Mouse (Mus musculus): ENCODE measurements around the gene Prdm12. TPM values are rescaled to one million over a fixed set of nuclear protein-coding genes. Genes with fewer than 3 reads are reported as not detected.

Gene Prdm12
- 2.2 and 4.0 TPM in 2 replicates for polyA plus RNA-seq (2015; fragmentation: Nextera tagmentation; extraction: Ambion mirVana)

DNA sequence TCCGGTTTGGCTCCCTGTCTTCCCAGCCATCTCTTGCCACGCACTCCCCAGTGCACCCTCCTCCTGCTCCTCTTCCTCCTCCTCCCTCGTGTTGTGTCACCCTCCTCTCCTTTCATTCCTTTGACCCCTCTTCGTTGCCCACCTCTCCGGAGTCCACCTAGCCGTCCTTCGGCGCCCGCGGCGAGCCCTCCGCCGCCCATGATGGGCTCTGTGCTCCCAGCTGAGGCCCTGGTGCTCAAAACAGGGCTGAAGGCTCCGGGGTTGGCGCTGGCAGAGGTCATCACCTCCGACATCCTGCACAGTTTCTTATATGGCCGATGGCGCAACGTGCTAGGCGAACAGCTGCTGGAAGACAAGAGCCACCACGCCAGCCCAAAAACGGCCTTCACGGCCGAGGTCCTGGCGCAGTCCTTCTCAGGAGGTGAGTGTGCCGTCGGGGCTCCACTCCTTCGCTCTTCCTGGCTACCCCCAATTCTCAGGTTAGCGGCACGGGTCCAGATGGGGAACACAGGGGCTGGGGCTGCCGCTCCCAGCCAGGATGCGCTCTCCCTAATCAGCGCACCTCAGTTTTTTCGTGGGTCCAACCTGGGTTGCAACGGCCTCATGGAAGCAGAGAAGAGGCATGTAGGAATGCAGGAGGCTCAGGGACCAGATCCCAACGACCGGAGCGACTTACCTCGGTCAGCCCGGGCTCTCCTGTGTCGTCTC lies at the start of gene Prdm12:
Gene Prdm12 (plus strand): TSS at position 137 of the 708 bp plus-strand sequence.
- Histone ChIP-seq H3K27me3 (peaks cover 100% of the 10 kb centered on the region), H3K4me1 (replicated peaks) (peaks cover 64% of the 10 kb centered on the region)
- no peak for ATAC-seq (ENCODE audit: low FRiP score)

DNA sequence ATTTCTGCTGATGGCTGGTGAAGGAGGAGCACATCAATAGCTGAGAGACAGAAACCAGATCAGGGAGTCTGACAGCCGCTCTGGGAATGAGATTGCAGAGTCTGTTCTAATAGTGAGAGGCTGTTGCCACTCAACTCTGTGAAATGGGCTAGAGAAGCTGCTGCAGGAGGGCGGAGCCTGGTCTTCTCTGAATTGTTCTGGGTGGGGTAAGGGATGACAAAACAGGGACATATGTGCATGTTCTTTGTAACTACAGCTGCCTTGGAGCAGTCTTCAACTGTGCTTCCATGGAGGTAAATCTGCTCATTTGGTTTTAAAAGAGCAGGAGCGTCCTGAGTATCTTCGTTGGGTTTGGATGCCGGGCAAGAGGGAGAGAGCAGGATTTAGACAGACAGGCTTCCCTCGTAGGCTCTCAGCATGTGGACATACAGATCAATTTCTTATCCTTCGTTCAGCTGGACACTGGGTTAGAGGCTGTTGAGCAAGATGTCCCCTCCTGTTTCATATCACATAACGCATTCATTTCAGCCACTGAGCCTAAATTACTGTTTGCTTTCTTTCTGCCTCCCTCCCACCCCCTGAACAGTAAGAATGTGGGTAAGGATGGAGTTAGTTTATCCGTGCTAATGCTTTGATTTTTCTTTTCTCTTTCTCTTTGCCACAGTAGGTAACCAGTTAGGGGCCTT lies 47.9 kb upstream of the Prdm12 start:
- no peaks in the 10 kb centered on the region for H3K9me3 ChIP-seq
- WGBS: 88% methylated on average over 9 of the region's 9 CpGs
- peak overlapping the region; percentile 30; the same call in 1 of the 2 replicates for H3K27ac ChIP-seq
- no peaks in the 10 kb centered on the region for H3K27me3 ChIP-seq
- H3K36me3 ChIP-seq: peaks cover 49% of the 10 kb centered on the region
- H3K4me3 ChIP-seq: no peak overlapping the region
- no peak for ATAC-seq (ENCODE audit: low FRiP score)
- H3K4me2 ChIP-seq: no peak overlapping the region
- H3K4me1 ChIP-seq (replicated peaks): 0 out of 2 replicates have a peak, but pooled peaks cover 3% of the 10 kb centered on the region
- H3K9ac ChIP-seq: peak overlapping the region; percentile 5; the same call in 1 of the 2 replicates

More for the DNA sequence above, at the start of gene Prdm12:
- no peaks in the 10 kb centered on the region for H3K36me3 ChIP-seq
- under 1% methylated on average over 41 of the region's 41 CpGs for WGBS
- H3K9ac ChIP-seq: peak within 1 kb of the TSS; percentile 46
- peak within 1 kb of the TSS; percentile 29; the same call in 1 of the 2 replicates for H3K4me2 ChIP-seq
- peak within 1 kb of the TSS; percentile 58 for H3K27ac ChIP-seq
- H3K4me3 ChIP-seq: peak within 1 kb of the TSS; percentile 30
- no peaks in the 10 kb centered on the region for H3K9me3 ChIP-seq

- H3K9me3 ChIP-seq: no peaks in the 10 kb centered on the region
- H3K4me2 ChIP-seq: no peak overlapping the region
- peaks cover 84% of the 10 kb centered on the region for H3K27me3 ChIP-seq
- no peak for ATAC-seq (ENCODE audit: low FRiP score)
- no peak overlapping the region for H3K9ac ChIP-seq
- WGBS: 82% methylated on average over 1 of the region's 1 CpGs
- H3K27ac ChIP-seq: no peak overlapping the region
- peaks cover 90% of the 10 kb centered on the region for H3K36me3 ChIP-seq
- H3K4me3 ChIP-seq: no peak overlapping the region
- H3K4me1 ChIP-seq (replicated peaks): peaks cover 33% of the 10 kb centered on the region
These were observed 32.3 kb upstream of the Prdm12 start for GRCm38 (mm10) chr2:31607555-31607954.

GRCm38 (mm10) chr2:31609859-31610261 lies 30.0 kb upstream of the Prdm12 start:
- Histone ChIP-seq H3K27ac (no peak overlapping the region), H3K4me1 (replicated peaks) (peaks cover 33% of the 10 kb centered on the region), H3K9me3 (no peaks in the 10 kb centered on the region), H3K4me3 (no peak overlapping the region), H3K27me3 (peaks cover 87% of the 10 kb centered on the region), H3K9ac (no peak overlapping the region), H3K36me3 (peaks cover 93% of the 10 kb centered on the region), H3K4me2 (no peak overlapping the region)
- WGBS: 23% methylated on average over 7 of the region's 7 CpGs
- peak; percentile 79 for ATAC-seq (ENCODE audit: low FRiP score)

DNA sequence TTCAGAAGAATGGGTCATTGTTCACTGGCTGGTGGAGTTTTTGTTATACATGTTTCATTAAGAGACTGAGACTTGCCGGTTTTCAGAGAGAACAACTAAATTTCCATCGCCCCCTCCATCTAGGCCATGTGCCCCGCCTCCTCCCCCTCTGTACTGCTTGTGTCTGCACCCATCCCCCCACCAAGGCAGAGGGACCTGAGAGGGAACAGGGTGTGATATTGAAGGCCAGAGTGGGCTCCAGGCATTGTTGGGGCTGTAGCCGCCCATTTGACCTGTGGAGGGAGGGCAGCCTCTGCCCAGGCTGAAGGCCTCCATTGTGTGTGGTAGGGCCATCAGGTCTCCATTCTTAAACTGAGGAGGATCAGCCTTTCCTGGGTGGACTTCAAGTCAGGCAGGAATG lies 28.9 kb upstream of the Prdm12 start:
- peaks cover 33% of the 10 kb centered on the region for H3K4me1 ChIP-seq (replicated peaks)
- H3K36me3 ChIP-seq: peaks cover 93% of the 10 kb centered on the region
- no peak for ATAC-seq (ENCODE audit: low FRiP score)
- H3K4me3 ChIP-seq: no peak overlapping the region
- H3K9ac ChIP-seq: no peak overlapping the region
- H3K27me3 ChIP-seq: peaks cover 87% of the 10 kb centered on the region
- H3K9me3 ChIP-seq: no peaks in the 10 kb centered on the region
- 26% methylated on average over 4 of the region's 4 CpGs for WGBS
- H3K27ac ChIP-seq: no peak overlapping the region
- H3K4me2 ChIP-seq: no peak overlapping the region

GRCm38 (mm10) chr2:31611400-31611799 lies 28.4 kb upstream of the Prdm12 start:
- Histone ChIP-seq H3K36me3 (peaks cover 90% of the 10 kb centered on the region), H3K27me3 (peaks cover 84% of the 10 kb centered on the region)
- WGBS: 80% methylated on average over 8 of the region's 8 CpGs

DNA sequence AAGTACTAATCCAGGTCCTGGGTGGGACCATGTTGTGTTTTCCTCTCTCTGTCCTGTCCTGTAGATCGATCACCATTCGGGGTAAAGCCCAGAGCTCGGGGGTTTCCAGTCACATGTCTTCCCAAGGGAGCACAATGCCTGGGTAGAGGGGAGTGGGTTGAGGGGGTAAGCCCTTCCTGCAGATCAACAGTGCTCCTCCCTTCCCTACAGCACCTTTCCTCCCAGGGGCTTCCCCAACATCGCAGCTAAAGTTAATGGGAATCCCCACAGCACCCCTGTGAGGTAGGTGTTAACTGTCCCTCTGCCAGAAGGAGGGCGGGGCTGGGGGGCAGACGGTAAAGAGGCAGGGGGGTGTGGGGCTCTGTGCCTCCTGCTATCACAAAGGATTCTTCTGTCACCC lies 27.2 kb upstream of the Prdm12 start:
- ATAC-seq (ENCODE audit: low FRiP score): no peak
- peaks cover 82% of the 10 kb centered on the region for H3K36me3 ChIP-seq
- H3K27ac ChIP-seq: no peak overlapping the region
- H3K4me2 ChIP-seq: no peak overlapping the region
- no peak overlapping the region for H3K4me3 ChIP-seq
- WGBS: 76% methylated on average over 6 of the region's 6 CpGs
- no peaks in the 10 kb centered on the region for H3K9me3 ChIP-seq
- H3K9ac ChIP-seq: no peak overlapping the region
- peaks cover 73% of the 10 kb centered on the region for H3K27me3 ChIP-seq
- peaks cover 33% of the 10 kb centered on the region for H3K4me1 ChIP-seq (replicated peaks)

More at GRCm38 (mm10) chr2:31611400-31611799, 28.4 kb upstream of the Prdm12 start:
- Histone ChIP-seq H3K4me2 (no peak overlapping the region), H3K27ac (no peak overlapping the region), H3K9ac (no peak overlapping the region), H3K4me3 (no peak overlapping the region), H3K9me3 (no peaks in the 10 kb centered on the region), H3K4me1 (replicated peaks) (peaks cover 33% of the 10 kb centered on the region)
- ATAC-seq (ENCODE audit: low FRiP score): no peak

DNA sequence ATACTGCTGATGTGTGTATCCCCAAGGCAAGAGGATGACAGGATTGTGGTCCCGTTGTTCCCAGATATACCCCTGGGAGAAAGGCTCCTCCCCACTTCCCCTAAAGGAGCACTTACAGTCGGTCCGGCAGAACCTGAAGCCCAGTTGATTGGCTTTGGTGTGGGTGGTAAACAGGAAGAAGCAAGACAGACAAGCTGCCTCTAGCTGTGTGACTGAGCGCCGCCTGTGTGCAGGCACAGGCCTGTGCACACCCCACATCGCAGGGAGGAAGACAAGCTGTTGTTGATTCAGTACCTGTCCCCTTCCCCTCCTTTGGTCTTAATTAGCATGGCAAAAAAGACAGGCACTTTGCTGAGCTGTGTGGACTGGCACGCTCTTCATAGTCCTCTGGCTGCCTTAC lies 26.1 kb upstream of the Prdm12 start:
- no peak overlapping the region for H3K4me2 ChIP-seq
- H3K9me3 ChIP-seq: no peaks in the 10 kb centered on the region
- H3K4me3 ChIP-seq: no peak overlapping the region
- H3K4me1 ChIP-seq (replicated peaks): peaks cover 39% of the 10 kb centered on the region
- H3K27me3 ChIP-seq: peaks cover 65% of the 10 kb centered on the region
- H3K36me3 ChIP-seq: peaks cover 77% of the 10 kb centered on the region
- 86% methylated on average over 7 of the region's 7 CpGs for WGBS
- ATAC-seq (ENCODE audit: low FRiP score): no peak
- no peak overlapping the region for H3K27ac ChIP-seq
- H3K9ac ChIP-seq: no peak overlapping the region

- no peak overlapping the region for H3K9ac ChIP-seq
- H3K4me2 ChIP-seq: no peak overlapping the region
- peaks cover 18% of the 10 kb centered on the region for H3K4me1 ChIP-seq (replicated peaks)
- WGBS: 59% methylated on average over 14 of the region's 14 CpGs
- ATAC-seq (ENCODE audit: low FRiP score): peak; percentile 79
- peaks cover 66% of the 10 kb centered on the region for H3K27me3 ChIP-seq
- peaks cover 34% of the 10 kb centered on the region for H3K36me3 ChIP-seq
- H3K27ac ChIP-seq: peak overlapping the region; percentile 25
- H3K9me3 ChIP-seq: no peaks in the 10 kb centered on the region
- H3K4me3 ChIP-seq: no peak overlapping the region
These were observed 21.2 kb upstream of the Prdm12 start for GRCm38 (mm10) chr2:31618484-31619161.

DNA sequence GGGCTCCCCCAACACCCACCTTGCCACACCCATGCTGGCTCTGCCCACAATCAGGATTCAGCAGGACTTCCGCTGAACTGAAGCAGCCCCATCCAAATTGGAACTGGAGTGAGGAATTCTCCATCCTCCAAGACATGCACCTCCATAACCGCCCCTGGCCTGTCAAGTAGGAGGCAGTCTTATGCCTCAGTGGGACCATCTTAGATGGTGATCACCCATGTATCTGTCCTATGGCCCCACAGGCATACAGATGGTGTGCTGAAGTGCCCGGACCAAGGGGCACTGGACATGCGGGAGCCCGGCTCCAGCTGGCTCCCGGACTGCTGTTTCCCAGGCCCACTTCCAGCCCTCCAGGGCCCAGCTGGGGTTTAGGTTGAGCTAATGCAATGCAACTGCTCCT lies 20.6 kb upstream of the Prdm12 start:
- Histone ChIP-seq H3K9me3 (no peaks in the 10 kb centered on the region), H3K4me2 (no peak overlapping the region), H3K4me3 (no peak overlapping the region), H3K36me3 (peaks cover 28% of the 10 kb centered on the region), H3K4me1 (replicated peaks) (peaks cover 18% of the 10 kb centered on the region), H3K27me3 (peaks cover 66% of the 10 kb centered on the region), H3K9ac (no peak overlapping the region), H3K27ac (0 out of 2 replicates have a peak overlapping the region, but pooled peaks have one; percentile 20)
- WGBS: 69% methylated on average over 6 of the region's 6 CpGs
- ATAC-seq (ENCODE audit: low FRiP score): no peak

GRCm38 (mm10) chr2:31633531-31633930 lies 6.3 kb upstream of the Prdm12 start:
- no peaks in the 10 kb centered on the region for H3K9me3 ChIP-seq
- no peaks in the 10 kb centered on the region for H3K36me3 ChIP-seq
- ATAC-seq (ENCODE audit: low FRiP score): no peak
- peaks cover 32% of the 10 kb centered on the region for H3K4me1 ChIP-seq (replicated peaks)
- 69% methylated on average over 3 of the region's 3 CpGs for WGBS
- no peak overlapping the region for H3K27ac ChIP-seq
- H3K4me3 ChIP-seq: no peak overlapping the region
- no peak overlapping the region for H3K9ac ChIP-seq
- H3K4me2 ChIP-seq: no peak overlapping the region
- H3K27me3 ChIP-seq: peaks cover 99% of the 10 kb centered on the region

Data from hindbrain, embryonic 13.5 days (tissue).